Mouse (Mus musculus): Measurements from ENCODE around the gene Chrm4. TPM values are rescaled to one million over a fixed set of nuclear protein-coding genes. Genes with fewer than 3 reads are reported as not detected.

Gene Chrm4
- polyA plus RNA-seq, 1 experiment from 2014 or later = 2.4 TPM

DNA sequence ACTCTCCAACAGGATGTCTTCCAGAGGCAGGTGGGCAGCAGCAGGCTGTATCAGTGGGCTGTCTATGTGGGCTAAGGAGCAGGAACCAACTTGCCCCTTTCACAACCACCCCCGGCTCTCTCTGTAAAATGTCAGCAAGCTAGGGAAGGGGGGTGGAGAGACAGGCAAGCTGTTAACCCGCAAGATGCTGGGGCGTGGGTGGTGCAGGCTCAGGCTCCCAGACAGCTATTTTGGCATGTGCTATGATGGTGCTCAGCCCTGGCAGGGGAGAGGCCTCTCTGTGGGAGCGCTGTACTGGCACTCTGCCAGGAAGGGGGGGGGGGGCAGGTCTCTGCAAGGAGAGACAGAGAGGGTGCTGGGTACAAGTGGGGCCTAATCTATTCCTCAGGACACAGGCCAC is 30.0 kb downstream of the Chrm4 start:
- peaks cover 41% of the 10 kb centered on the region for H3K4me1 ChIP-seq (replicated peaks; ENCODE audit: control insufficient read depth, insufficient read depth, low read length)
- WGBS = 17% methylated on average over 4 of the region's 4 CpGs
- H3K4me3 ChIP-seq (replicated peaks; ENCODE audit: low read length) = no peak overlapping the region
- H3K27ac ChIP-seq (ENCODE audit: low read length) = peak overlapping the region; percentile 72
- H3K36me3 ChIP-seq (ENCODE audit: control insufficient read depth, insufficient read depth) = no peaks in the 10 kb centered on the region
- H3K27me3 ChIP-seq (replicated peaks; ENCODE audit: control insufficient read depth, insufficient read depth, low read length) = no peaks in the 10 kb centered on the region
- H3K4me2 ChIP-seq (ENCODE audit: low read length) = no peak overlapping the region
- H3K9me3 ChIP-seq (ENCODE audit: control insufficient read depth, low read length) = no peaks in the 10 kb centered on the region
- H3K9ac ChIP-seq (replicated peaks; ENCODE audit: low read depth, low read length) = no peak overlapping the region
- ATAC-seq = peak; percentile 84

DNA sequence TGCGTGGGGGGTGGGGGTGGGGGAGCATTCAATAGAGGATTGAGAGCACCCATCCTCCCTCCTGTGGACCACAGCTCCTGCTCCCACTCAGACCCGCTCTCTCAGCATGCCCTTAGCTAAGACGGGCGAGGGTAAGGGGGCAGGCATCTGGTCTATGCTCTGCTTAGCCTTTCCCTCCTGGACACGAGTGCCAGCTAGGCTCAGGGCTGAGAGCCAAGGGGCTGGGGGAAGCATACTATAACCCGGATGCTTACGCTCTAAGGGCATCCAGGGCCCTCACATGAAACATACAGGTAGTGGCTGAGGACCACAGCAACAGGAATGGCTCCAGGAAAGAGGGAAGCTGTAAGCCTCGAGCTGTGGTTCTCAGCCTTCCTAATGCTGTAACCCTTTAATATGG is 31.0 kb downstream of the Chrm4 start:
- H3K4me1 ChIP-seq (replicated peaks; ENCODE audit: control insufficient read depth, insufficient read depth, low read length) = peaks cover 49% of the 10 kb centered on the region
- no peak overlapping the region for H3K4me3 ChIP-seq (replicated peaks; ENCODE audit: low read length)
- H3K4me2 ChIP-seq (ENCODE audit: low read length) = no peak overlapping the region
- H3K9me3 ChIP-seq (ENCODE audit: control insufficient read depth, low read length) = no peaks in the 10 kb centered on the region
- H3K27me3 ChIP-seq (replicated peaks; ENCODE audit: control insufficient read depth, insufficient read depth, low read length) = no peaks in the 10 kb centered on the region
- H3K9ac ChIP-seq (replicated peaks; ENCODE audit: low read depth, low read length) = no peak overlapping the region
- no peak overlapping the region for H3K27ac ChIP-seq (ENCODE audit: low read length)
- ATAC-seq = no peak
- no peaks in the 10 kb centered on the region for H3K36me3 ChIP-seq (ENCODE audit: control insufficient read depth, insufficient read depth)
- WGBS = 84% methylated on average over 8 of the region's 8 CpGs

DNA sequence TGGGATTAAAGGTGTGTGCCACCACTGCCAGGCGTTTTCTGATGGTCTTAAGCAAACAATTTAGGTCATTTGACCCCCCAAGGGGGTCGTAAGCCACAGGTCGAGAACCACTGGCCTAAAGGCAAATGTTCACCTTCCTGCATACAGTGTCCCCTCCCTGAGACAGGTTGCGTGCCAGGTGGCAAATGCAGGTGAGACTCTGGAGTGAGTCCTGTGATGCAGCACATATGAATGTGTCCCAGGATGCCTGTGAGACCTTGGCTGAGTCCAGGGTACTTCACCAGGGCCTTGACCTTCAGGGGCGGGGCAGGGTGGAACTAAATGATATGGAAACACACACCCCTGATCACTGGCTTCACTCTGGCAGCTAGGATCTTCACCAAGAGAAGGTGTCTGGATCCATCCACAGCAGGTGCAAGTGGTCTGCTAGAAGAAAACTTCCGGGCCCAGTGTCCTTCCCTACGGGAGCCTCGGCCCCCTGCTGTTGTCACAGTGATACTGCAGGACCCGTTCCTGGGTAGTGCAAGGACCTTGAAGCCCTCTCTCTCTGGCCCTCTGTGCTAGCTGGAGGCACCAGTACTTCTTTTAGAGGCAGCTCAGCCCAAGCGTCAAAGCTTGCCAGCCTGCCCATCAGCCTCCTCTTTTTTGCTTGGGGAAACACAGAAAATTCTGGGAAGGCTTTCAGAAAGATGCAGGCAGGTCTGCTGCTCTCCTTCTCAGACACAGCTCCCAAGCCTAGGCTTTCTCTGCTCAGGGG is 31.8 kb downstream of the Chrm4 start:
- H3K27me3 ChIP-seq (replicated peaks; ENCODE audit: control insufficient read depth, insufficient read depth, low read length) = no peaks in the 10 kb centered on the region
- H3K36me3 ChIP-seq (ENCODE audit: control insufficient read depth, insufficient read depth) = no peaks in the 10 kb centered on the region
- ATAC-seq = no peak
- WGBS = 49% methylated on average over 10 of the region's 10 CpGs
- H3K9me3 ChIP-seq (ENCODE audit: control insufficient read depth, low read length) = no peaks in the 10 kb centered on the region
- peaks cover 46% of the 10 kb centered on the region for H3K4me1 ChIP-seq (replicated peaks; ENCODE audit: control insufficient read depth, insufficient read depth, low read length)
- no peak overlapping the region; the same call in 1 of the 2 replicates for H3K9ac ChIP-seq (replicated peaks; ENCODE audit: low read depth, low read length)
- no peak overlapping the region for H3K4me2 ChIP-seq (ENCODE audit: low read length)
- H3K27ac ChIP-seq (ENCODE audit: low read length) = no peak overlapping the region
- H3K4me3 ChIP-seq (replicated peaks; ENCODE audit: low read length) = no peak overlapping the region

DNA sequence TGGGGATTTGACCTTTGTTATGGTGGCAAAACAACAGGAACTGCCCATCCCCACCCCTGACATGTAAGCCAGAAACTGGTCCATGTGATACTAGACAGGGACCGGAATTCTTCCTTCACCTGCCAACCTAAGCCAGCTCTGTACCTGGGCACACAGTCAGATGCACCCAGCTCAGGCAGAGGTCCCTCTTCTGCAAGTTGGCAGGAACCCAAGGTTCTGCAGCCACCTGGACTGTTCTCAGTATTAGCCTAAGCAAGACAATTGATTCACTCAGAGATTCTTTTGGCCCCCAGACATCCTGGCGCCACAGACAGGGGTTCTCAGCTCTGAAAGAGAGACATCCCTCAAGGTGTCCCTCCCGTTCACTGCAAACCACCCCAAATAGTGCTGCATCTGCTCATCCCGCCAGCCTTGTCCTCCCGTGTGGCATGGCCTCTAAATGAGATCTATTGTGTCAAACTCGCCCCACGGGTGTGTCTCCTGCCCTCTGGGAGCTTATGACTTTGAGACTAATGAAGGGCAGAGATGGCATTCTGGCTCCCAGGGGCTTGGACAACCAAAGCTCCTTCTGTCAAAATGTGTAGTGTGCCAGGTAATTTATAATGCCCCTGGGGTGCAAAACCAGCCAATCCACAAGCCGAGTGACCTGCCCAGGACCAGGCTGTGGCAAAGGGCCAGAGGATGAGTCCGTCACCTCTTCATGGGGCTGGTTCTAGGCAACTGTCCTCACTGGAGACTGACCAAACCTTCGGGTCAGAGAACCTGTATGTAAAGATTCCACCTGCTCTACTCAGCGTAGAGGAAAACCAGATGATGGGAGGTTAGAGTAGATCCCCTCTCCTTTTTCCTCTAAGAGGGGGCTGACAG is 32.7 kb downstream of the Chrm4 start:
- Histone ChIP-seq H3K4me3 (replicated peaks; ENCODE audit: low read length) (no peak overlapping the region), H3K27ac (ENCODE audit: low read length) (no peak overlapping the region), H3K4me1 (replicated peaks; ENCODE audit: control insufficient read depth, insufficient read depth, low read length) (peaks cover 43% of the 10 kb centered on the region), H3K36me3 (ENCODE audit: control insufficient read depth, insufficient read depth) (no peaks in the 10 kb centered on the region), H3K4me2 (ENCODE audit: low read length) (no peak overlapping the region), H3K9me3 (ENCODE audit: control insufficient read depth, low read length) (no peaks in the 10 kb centered on the region), H3K27me3 (replicated peaks; ENCODE audit: control insufficient read depth, insufficient read depth, low read length) (no peaks in the 10 kb centered on the region), H3K9ac (replicated peaks; ENCODE audit: low read depth, low read length) (no peak overlapping the region; the same call in 1 of the 2 replicates)
- 76% methylated on average over 11 of the region's 11 CpGs for WGBS
- no peak for ATAC-seq

DNA sequence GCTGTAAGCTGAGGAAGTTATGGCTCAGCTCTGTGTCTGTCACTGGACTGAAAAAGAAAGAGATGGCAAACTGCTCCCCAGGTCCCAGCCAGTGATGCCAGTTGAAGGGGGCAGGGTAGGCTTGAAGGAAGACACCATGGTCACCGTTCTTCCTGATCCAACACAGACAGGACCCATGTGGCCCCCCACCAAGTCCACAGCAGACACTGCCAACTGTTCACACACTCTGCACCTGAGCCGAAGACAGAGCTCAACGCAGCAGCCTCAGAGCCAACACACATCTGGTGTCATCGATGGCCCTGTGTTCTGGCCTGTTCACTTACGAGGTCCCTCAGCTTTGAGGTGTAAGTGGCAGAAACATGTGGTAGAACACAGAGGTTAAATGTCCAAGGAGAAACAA is 33.4 kb downstream of the Chrm4 start:
- H3K9ac ChIP-seq (replicated peaks; ENCODE audit: low read depth, low read length) = no peak overlapping the region
- H3K27ac ChIP-seq (ENCODE audit: low read length) = no peak overlapping the region
- H3K4me3 ChIP-seq (replicated peaks; ENCODE audit: low read length) = no peak overlapping the region
- H3K4me2 ChIP-seq (ENCODE audit: low read length) = no peak overlapping the region
- no peaks in the 10 kb centered on the region for H3K27me3 ChIP-seq (replicated peaks; ENCODE audit: control insufficient read depth, insufficient read depth, low read length)
- 83% methylated on average over 5 of the region's 5 CpGs for WGBS
- H3K36me3 ChIP-seq (ENCODE audit: control insufficient read depth, insufficient read depth) = no peaks in the 10 kb centered on the region
- H3K9me3 ChIP-seq (ENCODE audit: control insufficient read depth, low read length) = no peaks in the 10 kb centered on the region
- peaks cover 37% of the 10 kb centered on the region for H3K4me1 ChIP-seq (replicated peaks; ENCODE audit: control insufficient read depth, insufficient read depth, low read length)
- ATAC-seq = no peak

DNA sequence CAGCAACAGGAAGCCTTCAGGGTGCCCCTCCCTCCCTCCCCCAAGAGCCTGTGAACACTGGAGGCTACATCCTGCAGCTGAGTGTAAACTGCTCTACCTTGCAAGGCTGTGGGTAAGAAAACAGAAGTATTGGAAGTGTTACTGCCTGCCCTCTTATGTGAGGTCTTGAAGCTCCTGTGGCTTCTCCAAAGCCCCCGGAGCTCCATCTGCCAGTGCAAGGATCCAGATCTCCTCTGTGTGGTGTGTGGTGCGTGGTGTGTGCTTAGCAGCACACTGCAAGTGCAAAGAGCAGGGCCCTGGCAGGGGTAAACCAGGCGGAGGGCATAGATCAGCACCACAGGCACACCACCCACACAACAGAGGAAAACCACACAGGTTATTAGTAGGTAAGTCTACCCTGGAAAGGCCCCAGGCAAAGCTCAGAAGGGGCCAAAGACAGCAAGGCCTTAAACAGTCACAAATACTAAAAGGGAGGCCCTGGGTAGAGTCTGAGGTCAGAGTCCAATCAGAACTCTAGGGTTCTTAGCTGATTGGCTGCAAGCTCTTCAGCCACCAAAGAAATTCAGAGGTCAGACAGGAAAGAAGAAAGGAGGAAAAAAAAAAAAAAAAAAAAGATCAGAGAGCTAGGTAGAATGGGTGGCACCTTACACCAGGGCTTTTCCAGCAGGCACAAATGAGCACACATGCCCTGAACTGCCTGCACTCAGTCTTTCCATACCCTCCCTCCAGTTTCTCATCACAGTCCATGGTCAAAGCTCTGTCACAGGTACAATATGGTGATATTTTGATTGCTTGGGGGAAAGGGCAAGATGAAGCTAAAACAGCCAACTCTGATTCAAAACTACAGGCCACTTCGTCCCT is 35.1 kb downstream of the Chrm4 start:
- Histone ChIP-seq H3K36me3 (ENCODE audit: control insufficient read depth, insufficient read depth) (no peaks in the 10 kb centered on the region), H3K9me3 (ENCODE audit: control insufficient read depth, low read length) (no peaks in the 10 kb centered on the region), H3K4me1 (replicated peaks; ENCODE audit: control insufficient read depth, insufficient read depth, low read length) (peaks cover 31% of the 10 kb centered on the region), H3K4me3 (replicated peaks; ENCODE audit: low read length) (peak overlapping the region; percentile 85), H3K4me2 (ENCODE audit: low read length) (peak overlapping the region; percentile 82), H3K27me3 (replicated peaks; ENCODE audit: control insufficient read depth, insufficient read depth, low read length) (no peaks in the 10 kb centered on the region), H3K27ac (ENCODE audit: low read length) (no peak overlapping the region), H3K9ac (replicated peaks; ENCODE audit: low read depth, low read length) (peak overlapping the region; percentile 93; the same call in 1 of the 2 replicates)
- no peak for ATAC-seq
- 53% methylated on average over 4 of the region's 4 CpGs for WGBS

DNA sequence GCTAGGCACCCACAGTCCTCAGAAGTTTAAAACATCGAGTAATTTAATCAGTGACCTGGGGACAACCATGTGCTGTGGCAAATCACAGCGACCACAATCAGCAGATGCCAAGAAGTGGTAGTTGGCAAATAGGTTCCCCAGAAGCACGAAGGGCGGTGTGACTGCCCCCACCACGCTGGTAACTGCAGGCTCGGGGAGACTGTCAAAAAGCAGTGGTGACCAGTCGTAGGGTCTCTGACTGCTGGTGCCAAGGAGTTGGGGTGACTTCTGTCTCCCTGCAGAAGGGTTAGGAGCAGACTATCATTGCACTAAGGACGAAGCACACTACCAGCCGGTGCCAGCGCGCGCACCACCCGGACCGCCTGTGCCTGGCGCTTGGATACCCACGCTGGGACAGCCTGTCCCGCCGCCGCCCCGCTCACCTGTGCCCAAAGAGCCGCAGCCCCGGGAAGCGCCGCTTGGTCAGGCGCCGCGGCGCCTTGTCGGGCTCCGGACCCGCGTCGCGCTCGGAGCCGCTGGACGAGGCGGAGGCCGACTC is 35.9 kb downstream of the Chrm4 start:
- WGBS = under 1% methylated on average over 39 of the region's 39 CpGs
- peak; percentile 44 for ATAC-seq

DNA sequence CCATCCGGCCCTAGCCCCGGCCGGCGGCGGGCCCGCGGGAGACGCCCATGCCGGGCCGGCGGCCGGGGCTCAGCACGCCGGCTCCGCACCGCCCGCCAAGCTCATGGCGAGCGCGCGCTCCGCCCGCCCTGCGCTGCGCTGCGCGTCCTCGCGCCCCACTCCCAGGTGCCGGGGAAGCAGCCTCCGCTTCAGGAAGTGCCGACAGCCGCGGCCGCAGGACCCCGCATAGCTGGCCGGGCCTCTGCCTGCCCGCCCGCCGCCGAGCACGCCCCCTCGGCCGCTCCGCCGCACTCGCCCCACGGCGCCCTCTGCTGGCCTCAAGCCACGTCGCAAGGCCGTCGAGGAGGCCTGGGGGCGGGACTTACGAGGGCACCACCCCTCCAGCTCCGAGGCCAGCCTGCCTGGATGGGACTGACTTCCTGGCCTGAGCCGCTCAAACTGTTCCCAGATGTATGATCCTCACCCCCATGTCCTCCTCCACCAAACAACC is 36.4 kb downstream of the Chrm4 start:
- H3K27me3 ChIP-seq (replicated peaks; ENCODE audit: control insufficient read depth, insufficient read depth, low read length) = no peaks in the 10 kb centered on the region
- H3K4me2 ChIP-seq (ENCODE audit: low read length) = peak overlapping the region; percentile 82
- under 1% methylated on average over 57 of the region's 57 CpGs for WGBS
- ATAC-seq = peak; percentile 93
- no peaks in the 10 kb centered on the region for H3K9me3 ChIP-seq (ENCODE audit: control insufficient read depth, low read length)
- no peaks in the 10 kb centered on the region for H3K36me3 ChIP-seq (ENCODE audit: control insufficient read depth, insufficient read depth)
- peak overlapping the region; percentile 93 for H3K9ac ChIP-seq (replicated peaks; ENCODE audit: low read depth, low read length)
- H3K27ac ChIP-seq (ENCODE audit: low read length) = peak overlapping the region; percentile 61; the same call in 1 of the 2 replicates
- H3K4me3 ChIP-seq (replicated peaks; ENCODE audit: low read length) = peak overlapping the region; percentile 85
- H3K4me1 ChIP-seq (replicated peaks; ENCODE audit: control insufficient read depth, insufficient read depth, low read length) = peaks cover 22% of the 10 kb centered on the region

More for the DNA sequence above, 35.9 kb downstream of the Chrm4 start:
- Histone ChIP-seq H3K4me2 (ENCODE audit: low read length) (peak overlapping the region; percentile 82), H3K9ac (replicated peaks; ENCODE audit: low read depth, low read length) (peak overlapping the region; percentile 93), H3K4me1 (replicated peaks; ENCODE audit: control insufficient read depth, insufficient read depth, low read length) (peaks cover 23% of the 10 kb centered on the region), H3K27ac (ENCODE audit: low read length) (peak overlapping the region; percentile 61; the same call in 1 of the 2 replicates), H3K4me3 (replicated peaks; ENCODE audit: low read length) (peak overlapping the region; percentile 85), H3K9me3 (ENCODE audit: control insufficient read depth, low read length) (no peaks in the 10 kb centered on the region), H3K27me3 (replicated peaks; ENCODE audit: control insufficient read depth, insufficient read depth, low read length) (no peaks in the 10 kb centered on the region), H3K36me3 (ENCODE audit: control insufficient read depth, insufficient read depth) (no peaks in the 10 kb centered on the region)
